Mouse (Mus musculus): Measurements from ENCODE around the gene Olfr91.

DNA sequence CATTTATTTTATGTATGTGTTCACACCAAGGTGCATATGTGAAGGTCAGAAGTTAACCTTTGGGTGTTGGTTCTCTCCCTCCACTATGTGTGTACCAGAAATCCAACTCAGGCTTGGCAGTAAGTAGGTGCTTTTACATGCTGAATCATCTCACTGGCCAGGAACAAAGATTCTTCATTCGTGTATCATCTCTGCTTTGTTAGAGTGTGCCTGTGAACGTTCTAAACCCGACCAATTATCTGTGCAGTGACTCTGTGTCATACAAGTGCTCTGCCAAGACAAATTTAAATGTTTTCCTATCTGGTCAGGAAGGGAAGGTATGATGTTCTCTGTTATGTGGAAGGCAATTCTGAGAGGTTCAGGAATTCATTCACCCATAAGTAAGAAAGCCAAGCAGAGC, 36.6 kb downstream of the Olfr91 start:
- TF ChIP-seq CTCF (IDR thresholded peaks at IDR 0.05; ENCODE audit: control insufficient read depth, insufficient read depth, insufficient replicate concordance, low read depth, low read length) (no peak), POLR2A (IDR thresholded peaks at IDR 0.05; ENCODE audit: control insufficient read depth, low read depth, low read length) (no peak)

Data from testis, adult 2 months (tissue).